Mouse (Mus musculus) embryonic fibroblast, embryonic 13.5 days (primary cell): ENCODE measurements at regions not wholly inside any gene's neighbourhood (a gene's known extent, or its start where the extent isn't known, plus 50 kb on each side); places are given as distances from the start of the nearest gene placed in this dataset.

Experiments
- CTCF ChIP-seq: IDR thresholded peaks from 2 replicates; pipeline ENCODE4 v1.5.1; 2011; ENCODE audit warnings: mild to moderate bottlenecking, control low read depth, low read length, moderate library complexity, borderline replicate concordance; ENCODE audit not compliant: insufficient read depth
- POLR2A ChIP-seq: IDR thresholded peaks from 2 replicates; pipeline ENCODE4 v1.6.1; 2011; ENCODE audit warnings: low read depth, mild to moderate bottlenecking, control low read depth, low read length, moderate library complexity

DNA sequence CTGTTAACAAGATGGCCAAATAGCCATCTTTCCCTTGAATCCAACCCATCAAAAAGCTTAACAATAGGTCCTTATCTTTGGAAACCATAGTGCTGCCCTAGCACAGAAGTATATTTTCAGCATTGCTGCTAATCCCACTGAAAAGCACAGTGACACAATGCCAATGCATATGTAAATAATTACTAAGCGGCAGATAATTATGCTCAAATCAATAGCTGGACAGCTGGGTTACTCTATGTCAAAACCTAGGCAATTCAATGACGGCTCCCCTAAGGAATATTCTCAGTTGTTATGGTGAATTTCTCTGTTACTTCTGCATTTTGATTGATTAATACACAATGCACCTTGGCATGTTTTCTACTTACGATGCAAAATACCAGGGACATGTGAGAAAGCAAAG, 176.5 kb downstream of the Samd5 start:
- TF ChIP-seq CTCF (no peak), POLR2A (no peak)
